Mouse (Mus musculus): ENCODE results near the gene Ppp2ca.
"Not testable (repeated sequence)": the region's sequence is repeated elsewhere in the genome, so short reads cannot be mapped to it uniquely, and the experiment has no call there.

Ppp2ca gene

DNA sequence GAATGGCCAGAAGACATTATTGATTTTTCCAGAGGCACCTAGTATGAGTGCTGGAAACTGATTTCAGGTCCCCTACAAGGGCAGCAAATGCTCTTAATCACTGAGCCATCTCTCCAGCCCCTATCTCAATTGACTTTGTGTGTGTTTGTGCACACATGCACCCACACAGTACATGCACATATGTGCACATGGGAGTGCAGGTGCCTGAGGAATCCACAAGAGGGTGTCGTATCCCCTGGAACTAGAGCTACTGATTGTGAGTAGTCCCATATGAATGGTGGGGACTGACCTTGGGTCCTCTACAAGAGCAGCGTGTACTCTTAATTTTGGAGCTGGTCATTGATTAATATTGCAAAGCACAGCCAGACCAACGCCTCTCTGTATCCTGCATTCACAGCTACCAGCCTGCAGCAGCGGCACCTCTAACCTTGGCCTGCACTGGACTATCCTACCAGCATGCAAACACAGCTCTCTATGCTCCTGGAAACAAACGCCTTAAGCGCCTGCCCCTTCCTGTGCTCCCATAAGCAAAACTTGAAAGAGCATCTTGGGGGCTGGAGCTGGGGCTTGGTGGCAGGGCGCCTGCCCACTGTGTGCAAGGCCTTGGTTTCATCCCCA lies 32.1 kb downstream of the Ppp2ca start:
- no peak for DNase-seq (ENCODE audit: low spot score in 2 of 2)

DNA sequence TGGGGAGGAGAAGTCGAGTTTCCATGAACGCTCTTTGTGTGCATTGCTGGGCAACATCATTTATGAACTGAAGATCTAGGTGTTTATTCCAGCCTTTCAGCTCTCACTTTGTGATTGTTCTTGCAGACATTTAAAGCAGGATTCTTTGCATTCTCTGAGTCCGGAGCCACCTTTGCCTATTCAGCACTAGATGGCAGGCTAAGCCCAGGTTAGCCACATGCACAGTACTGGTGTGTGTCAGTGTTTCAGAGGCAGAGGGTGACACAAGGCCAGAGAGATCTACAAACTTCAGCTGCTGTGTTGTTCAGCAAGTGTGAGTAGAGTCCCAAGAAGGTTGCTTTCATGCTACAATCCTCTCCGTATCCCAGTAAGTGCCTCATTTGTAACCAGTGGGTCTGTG lies 45.2 kb downstream of the Ppp2ca start:
- not testable (repeated sequence) for DNase-seq (ENCODE audit: low spot score in 2 of 2)

- not testable (repeated sequence) for DNase-seq (ENCODE audit: low spot score in 2 of 2)
These were observed 46.9 kb downstream of the Ppp2ca start, which contains the start of gene Olfr1373 for GRCm38 (mm10) chr11:52145428-52145827. Gene Olfr1373 (minus strand): TSS chr11:52145528.

DNA sequence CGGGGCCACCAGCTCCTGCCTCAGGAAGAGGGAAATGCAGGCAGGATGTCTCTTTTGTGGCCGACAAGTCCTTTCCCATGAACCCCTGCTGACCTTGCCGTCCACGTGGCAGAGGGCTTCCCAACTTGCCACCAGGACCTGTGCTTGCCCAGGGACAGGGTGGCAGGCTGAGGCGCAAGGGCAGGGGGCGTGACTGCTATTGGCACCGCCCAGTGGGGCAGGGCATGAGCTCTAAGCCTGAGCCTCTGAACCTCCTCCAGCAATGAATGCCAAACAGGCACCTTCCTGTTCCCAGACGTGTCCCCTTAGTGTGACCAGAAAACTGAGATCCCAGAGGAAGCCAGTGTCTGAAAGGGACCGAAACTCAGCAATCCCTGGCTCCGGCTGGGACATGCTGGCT lies 65.4 kb downstream of the Ppp2ca start:
- no peak for DNase-seq (ENCODE audit: low spot score in 2 of 2)

- DNase-seq (ENCODE audit: low spot score in 2 of 2) = no peak
These were observed 68.6 kb downstream of the Ppp2ca start for GRCm38 (mm10) chr11:52167126-52167525.

- not testable (repeated sequence) for DNase-seq (ENCODE audit: low spot score in 2 of 2)
These were observed 69.4 kb downstream of the Ppp2ca start for GRCm38 (mm10) chr11:52167901-52168302.

DNA sequence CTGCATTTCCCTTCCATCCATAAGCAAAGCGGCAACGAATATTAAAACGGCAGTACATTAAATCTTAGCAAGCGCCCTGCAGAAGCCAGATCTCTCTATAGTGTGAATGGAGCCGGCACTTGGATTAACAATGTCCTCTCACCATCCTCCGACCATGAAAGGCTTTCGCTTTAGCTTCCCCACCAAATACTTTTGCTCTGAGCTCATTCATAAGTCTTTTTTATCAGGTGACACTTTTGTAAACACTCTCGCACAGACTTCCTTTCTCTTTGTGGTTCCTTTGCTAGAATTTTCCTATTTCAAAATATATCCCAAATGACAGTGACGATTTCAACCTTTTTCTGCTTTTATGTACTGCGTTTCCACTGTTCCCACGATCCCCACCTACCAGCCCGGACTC lies 70.0 kb downstream of the Ppp2ca start:
- DNase-seq (ENCODE audit: low spot score in 2 of 2) = no peak
